Mouse (Mus musculus): ENCODE measurements around the gene Slc3a1. TPM values are rescaled to one million over a fixed set of nuclear protein-coding genes. Genes with fewer than 3 reads are reported as not detected.
A peak's percentile ranks its signal among the peaks of the same experiment; 100 is the strongest.

Gene Slc3a1
- polyA plus RNA-seq, 1 experiment from 2014 or later, result 0.34 TPM

DNA sequence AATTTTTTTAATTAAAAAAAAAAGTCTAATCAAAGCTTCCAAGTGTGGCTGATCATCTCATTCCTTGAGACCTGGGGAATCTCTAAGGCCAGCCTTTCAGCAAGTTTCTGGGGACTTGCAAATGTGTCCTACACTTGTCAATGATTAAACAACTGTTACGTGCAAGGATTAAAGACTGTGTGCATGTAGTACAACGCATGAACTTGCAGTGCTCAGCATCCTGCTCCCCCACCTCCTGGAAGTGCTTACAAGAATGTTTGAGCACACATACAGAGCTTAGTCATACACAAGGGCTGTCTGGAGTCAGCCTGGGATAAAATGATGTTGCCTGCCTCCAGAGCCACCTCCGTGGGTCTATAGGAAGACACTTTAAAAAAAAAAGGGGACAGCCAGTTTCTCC lies 929 bp upstream of the Slc3a1 start:
- Histone ChIP-seq H3K9ac (ENCODE audit: low read length) (no peak overlapping the region), H3K4me3 (ENCODE audit: low read depth, low read length) (no peak overlapping the region), H3K36me3 (ENCODE audit: control insufficient read depth, insufficient read depth, low read length) (no peaks in the 10 kb centered on the region), H3K27ac (ENCODE audit: low read depth, low read length) (no peak overlapping the region), H3K9me3 (ENCODE audit: control insufficient read depth, low read length) (no peaks in the 10 kb centered on the region), H3K27me3 (ENCODE audit: control insufficient read depth, insufficient read depth, low read length) (no peaks in the 10 kb centered on the region), H3K4me1 (ENCODE audit: control insufficient read depth, insufficient read depth, low read length) (no peaks in the 10 kb centered on the region), H3K4me2 (no peak overlapping the region)
- DNase-seq (ENCODE audit: low spot score, missing footprints) (peak; percentile 85), ATAC-seq (ENCODE audit: low FRiP score) (no peak)
- 85% methylated on average over 3 of the region's 3 CpGs for WGBS

DNA sequence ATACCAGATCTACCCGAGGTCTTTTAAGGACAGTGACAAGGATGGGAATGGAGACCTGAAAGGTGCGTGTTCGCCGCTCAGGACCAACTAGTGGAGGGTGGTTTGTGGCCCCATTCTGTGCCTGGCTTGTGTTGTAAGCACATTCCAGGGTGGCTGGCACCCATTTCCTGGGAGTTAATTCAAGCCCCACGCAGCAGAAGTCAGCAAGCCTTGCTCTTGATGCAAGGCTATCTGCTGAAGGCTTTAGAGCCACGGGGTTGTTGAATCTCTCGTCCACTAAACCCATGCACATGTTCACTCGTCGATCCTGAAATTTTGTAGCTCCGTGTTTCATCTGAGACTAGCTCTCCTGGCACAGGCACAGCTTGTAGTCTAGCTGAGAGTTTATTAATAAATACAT lies 621 bp downstream of the Slc3a1 start:
- H3K4me3 ChIP-seq (ENCODE audit: low read depth, low read length), result no peak overlapping the region
- H3K9me3 ChIP-seq (ENCODE audit: control insufficient read depth, low read length), result no peaks in the 10 kb centered on the region
- no peaks in the 10 kb centered on the region for H3K4me1 ChIP-seq (ENCODE audit: control insufficient read depth, insufficient read depth, low read length)
- H3K4me2 ChIP-seq, result no peak overlapping the region
- no peak overlapping the region for H3K9ac ChIP-seq (ENCODE audit: low read length)
- no peak overlapping the region for H3K27ac ChIP-seq (ENCODE audit: low read depth, low read length)
- no peaks in the 10 kb centered on the region for H3K27me3 ChIP-seq (ENCODE audit: control insufficient read depth, insufficient read depth, low read length)
- 95% methylated on average over 10 of the region's 10 CpGs for WGBS
- H3K36me3 ChIP-seq (ENCODE audit: control insufficient read depth, insufficient read depth, low read length), result no peaks in the 10 kb centered on the region
- DNase-seq (ENCODE audit: low spot score, missing footprints), result no peak
- ATAC-seq (ENCODE audit: low FRiP score), result no peak

DNA sequence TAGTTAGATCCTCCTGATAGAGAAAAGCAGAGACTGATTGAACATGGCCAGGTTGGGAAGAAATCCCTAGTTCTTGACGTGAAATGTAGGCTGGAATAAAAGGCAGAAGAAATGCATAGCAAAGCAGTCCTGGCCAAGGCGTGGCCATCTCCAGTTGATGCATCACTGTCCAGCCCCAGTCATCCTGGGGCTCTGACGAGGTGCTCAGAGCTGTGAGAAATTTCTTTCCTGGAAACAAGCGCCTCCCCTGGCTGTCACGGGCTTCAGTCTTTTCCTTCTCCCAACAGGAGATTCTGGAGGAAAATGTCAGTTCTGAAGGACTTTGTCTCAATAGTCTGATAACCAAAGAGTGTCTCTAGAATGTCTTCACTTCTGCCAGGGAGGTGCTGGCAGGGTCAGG lies 2.5 kb downstream of the Slc3a1 start:
- ATAC-seq (ENCODE audit: low FRiP score) (no peak), DNase-seq (ENCODE audit: low spot score, missing footprints) (no peak)
- Histone ChIP-seq H3K4me2 (no peak overlapping the region), H3K27ac (ENCODE audit: low read depth, low read length) (no peak overlapping the region), H3K27me3 (ENCODE audit: control insufficient read depth, insufficient read depth, low read length) (no peaks in the 10 kb centered on the region), H3K9ac (ENCODE audit: low read length) (no peak overlapping the region), H3K36me3 (ENCODE audit: control insufficient read depth, insufficient read depth, low read length) (no peaks in the 10 kb centered on the region), H3K4me3 (ENCODE audit: low read depth, low read length) (no peak overlapping the region), H3K4me1 (ENCODE audit: control insufficient read depth, insufficient read depth, low read length) (no peaks in the 10 kb centered on the region), H3K9me3 (ENCODE audit: control insufficient read depth, low read length) (no peaks in the 10 kb centered on the region)
- WGBS, result 85% methylated on average over 5 of the region's 5 CpGs

DNA sequence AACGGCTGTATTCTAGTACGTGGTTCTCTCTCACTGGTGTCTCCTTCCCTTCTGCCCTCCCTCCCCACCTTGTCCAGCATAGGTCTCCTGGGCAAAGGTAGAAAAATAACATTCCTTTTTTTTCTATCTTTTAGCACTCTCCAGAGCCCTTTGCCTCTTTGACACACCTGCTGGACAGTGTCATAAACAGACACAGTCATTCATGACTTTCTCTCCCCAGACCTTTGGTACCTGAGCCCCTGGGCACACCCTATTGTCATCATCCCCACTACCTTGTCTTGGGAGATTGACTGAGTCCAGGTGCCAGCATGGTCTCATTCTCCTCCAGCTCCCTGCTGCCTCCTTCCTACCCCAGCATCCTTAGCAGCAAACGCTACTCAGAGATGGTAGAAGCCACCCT lies 4.9 kb downstream of the Slc3a1 start:
- Histone ChIP-seq H3K27me3 (ENCODE audit: control insufficient read depth, insufficient read depth, low read length) (no peaks in the 10 kb centered on the region), H3K27ac (ENCODE audit: low read depth, low read length) (no peak overlapping the region), H3K4me1 (ENCODE audit: control insufficient read depth, insufficient read depth, low read length) (no peaks in the 10 kb centered on the region), H3K9me3 (ENCODE audit: control insufficient read depth, low read length) (no peaks in the 10 kb centered on the region), H3K4me3 (ENCODE audit: low read depth, low read length) (no peak overlapping the region), H3K36me3 (ENCODE audit: control insufficient read depth, insufficient read depth, low read length) (no peaks in the 10 kb centered on the region), H3K4me2 (no peak overlapping the region), H3K9ac (ENCODE audit: low read length) (no peak overlapping the region)
- 88% methylated on average over 3 of the region's 3 CpGs for WGBS
- DNase-seq (ENCODE audit: low spot score, missing footprints) (no peak), ATAC-seq (ENCODE audit: low FRiP score) (no peak)

DNA sequence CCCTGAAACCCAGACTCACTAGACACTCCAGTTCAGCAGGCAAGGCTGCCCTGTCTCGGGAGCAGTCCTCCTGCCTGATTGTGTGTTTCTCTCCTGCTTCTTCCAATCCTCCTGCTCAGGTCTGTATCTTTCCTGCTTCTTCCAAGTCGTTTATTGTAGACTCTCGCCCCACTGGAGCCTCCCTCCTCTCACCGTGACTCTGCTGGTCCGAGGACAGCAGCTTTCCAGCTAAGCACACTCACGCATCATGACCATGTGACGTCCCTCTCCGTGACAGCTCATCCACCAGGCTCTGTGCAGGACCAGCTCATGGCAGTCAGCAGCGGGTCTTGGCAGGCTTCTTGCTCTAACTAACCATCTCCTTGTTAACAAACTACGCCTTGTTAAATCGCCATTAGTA lies 5.9 kb downstream of the Slc3a1 start:
- H3K27ac ChIP-seq (ENCODE audit: low read depth, low read length), result no peak overlapping the region
- no peaks in the 10 kb centered on the region for H3K9me3 ChIP-seq (ENCODE audit: control insufficient read depth, low read length)
- ATAC-seq (ENCODE audit: low FRiP score), result no peak
- H3K9ac ChIP-seq (ENCODE audit: low read length), result no peak overlapping the region
- H3K36me3 ChIP-seq (ENCODE audit: control insufficient read depth, insufficient read depth, low read length), result no peaks in the 10 kb centered on the region
- peak; percentile 68 for DNase-seq (ENCODE audit: low spot score, missing footprints)
- no peak overlapping the region for H3K4me3 ChIP-seq (ENCODE audit: low read depth, low read length)
- 79% methylated on average over 11 of the region's 11 CpGs for WGBS
- H3K4me2 ChIP-seq, result no peak overlapping the region
- no peaks in the 10 kb centered on the region for H3K27me3 ChIP-seq (ENCODE audit: control insufficient read depth, insufficient read depth, low read length)
- no peaks in the 10 kb centered on the region for H3K4me1 ChIP-seq (ENCODE audit: control insufficient read depth, insufficient read depth, low read length)

DNA sequence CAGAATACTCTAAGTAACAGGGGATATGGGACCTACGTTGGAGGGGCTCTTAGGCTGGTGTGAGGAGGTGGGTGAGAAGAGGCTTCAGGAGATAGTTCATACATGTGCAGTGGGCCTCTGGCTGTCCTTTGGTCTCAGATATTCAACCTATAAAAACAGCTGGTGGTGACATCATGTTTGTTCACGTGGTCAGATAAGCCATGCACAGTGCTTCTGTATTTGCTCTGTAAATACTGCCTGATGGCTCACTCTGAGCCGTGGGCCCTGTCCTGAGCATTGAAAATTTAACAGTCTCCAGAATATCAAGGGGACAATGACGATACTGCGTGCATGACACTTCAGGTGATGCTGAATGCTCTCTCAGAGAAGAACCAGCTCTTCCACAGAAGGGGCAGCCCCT lies 9.7 kb downstream of the Slc3a1 start:
- H3K4me3 ChIP-seq (ENCODE audit: low read depth, low read length), result no peak overlapping the region
- no peak overlapping the region for H3K4me2 ChIP-seq
- H3K9me3 ChIP-seq (ENCODE audit: control insufficient read depth, low read length), result no peaks in the 10 kb centered on the region
- no peak overlapping the region for H3K27ac ChIP-seq (ENCODE audit: low read depth, low read length)
- peak; percentile 79 for DNase-seq (ENCODE audit: low spot score, missing footprints)
- H3K36me3 ChIP-seq (ENCODE audit: control insufficient read depth, insufficient read depth, low read length), result no peaks in the 10 kb centered on the region
- H3K9ac ChIP-seq (ENCODE audit: low read length), result no peak overlapping the region
- no peaks in the 10 kb centered on the region; the same call in 1 of the 2 replicates for H3K4me1 ChIP-seq (ENCODE audit: control insufficient read depth, insufficient read depth, low read length)
- no peaks in the 10 kb centered on the region for H3K27me3 ChIP-seq (ENCODE audit: control insufficient read depth, insufficient read depth, low read length)
- 87% methylated on average over 5 of the region's 5 CpGs for WGBS
- no peak; the same call in 1 of the 2 replicates for ATAC-seq (ENCODE audit: low FRiP score)

DNA sequence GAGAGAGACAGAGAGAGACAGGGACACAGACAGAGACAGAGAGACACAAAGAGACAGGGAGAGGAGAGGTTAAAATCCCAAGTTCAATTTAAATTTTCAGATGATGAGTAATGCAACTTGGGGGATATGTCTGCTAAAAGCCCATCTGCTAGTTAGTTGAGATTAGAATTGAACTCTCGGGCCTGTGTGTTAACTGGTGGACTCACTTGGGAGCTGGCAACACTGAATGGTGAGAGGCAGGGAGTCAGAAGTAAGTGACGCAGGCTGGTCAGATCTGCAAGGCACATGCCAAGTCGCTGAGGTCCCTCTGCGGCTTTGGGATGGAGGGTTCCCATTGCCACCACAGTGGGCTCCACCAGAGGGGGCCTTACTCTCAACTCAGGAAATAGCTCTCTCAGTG lies 10.1 kb downstream of the Slc3a1 start:
- WGBS, result 75% methylated on average over 4 of the region's 4 CpGs
- Histone ChIP-seq H3K36me3 (ENCODE audit: control insufficient read depth, insufficient read depth, low read length) (no peaks in the 10 kb centered on the region), H3K27me3 (ENCODE audit: control insufficient read depth, insufficient read depth, low read length) (no peaks in the 10 kb centered on the region), H3K9ac (ENCODE audit: low read length) (no peak overlapping the region), H3K4me1 (ENCODE audit: control insufficient read depth, insufficient read depth, low read length) (no peaks in the 10 kb centered on the region; the same call in 1 of the 2 replicates), H3K4me2 (no peak overlapping the region), H3K4me3 (ENCODE audit: low read depth, low read length) (no peak overlapping the region), H3K9me3 (ENCODE audit: control insufficient read depth, low read length) (no peaks in the 10 kb centered on the region), H3K27ac (ENCODE audit: low read depth, low read length) (no peak overlapping the region)
- ATAC-seq (ENCODE audit: low FRiP score) (no peak), DNase-seq (ENCODE audit: low spot score, missing footprints) (peak; percentile 56)

DNA sequence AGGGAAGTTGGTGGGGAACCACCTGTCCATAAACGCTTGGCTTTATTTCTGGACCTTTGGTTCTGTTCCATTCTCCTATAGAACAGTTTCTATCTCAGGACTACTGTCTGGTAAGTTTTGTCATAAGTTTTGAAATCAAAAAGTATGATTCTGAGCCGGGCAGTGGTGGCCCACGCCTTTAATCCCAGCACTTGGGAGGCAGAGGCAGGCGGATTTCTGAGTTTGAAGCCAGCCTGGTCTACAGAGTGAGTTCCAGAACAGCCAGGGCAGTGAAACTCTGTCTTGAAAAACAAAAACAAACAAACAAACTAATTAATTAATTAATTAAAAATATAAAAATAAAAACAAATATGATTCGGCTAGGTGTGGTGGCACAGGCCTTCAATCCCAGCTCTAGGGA lies 10.6 kb downstream of the Slc3a1 start:
- H3K4me1 ChIP-seq (ENCODE audit: control insufficient read depth, insufficient read depth, low read length), result no peaks in the 10 kb centered on the region; the same call in 1 of the 2 replicates
- no peak for ATAC-seq (ENCODE audit: low FRiP score)
- no peak overlapping the region for H3K4me3 ChIP-seq (ENCODE audit: low read depth, low read length)
- no peak overlapping the region for H3K9ac ChIP-seq (ENCODE audit: low read length)
- H3K27ac ChIP-seq (ENCODE audit: low read depth, low read length), result no peak overlapping the region
- DNase-seq (ENCODE audit: low spot score, missing footprints), result peak; percentile 51
- no peaks in the 10 kb centered on the region for H3K9me3 ChIP-seq (ENCODE audit: control insufficient read depth, low read length)
- no peak overlapping the region for H3K4me2 ChIP-seq
- WGBS, result 93% methylated on average over 5 of the region's 5 CpGs
- H3K27me3 ChIP-seq (ENCODE audit: control insufficient read depth, insufficient read depth, low read length), result no peaks in the 10 kb centered on the region
- no peaks in the 10 kb centered on the region for H3K36me3 ChIP-seq (ENCODE audit: control insufficient read depth, insufficient read depth, low read length)

DNA sequence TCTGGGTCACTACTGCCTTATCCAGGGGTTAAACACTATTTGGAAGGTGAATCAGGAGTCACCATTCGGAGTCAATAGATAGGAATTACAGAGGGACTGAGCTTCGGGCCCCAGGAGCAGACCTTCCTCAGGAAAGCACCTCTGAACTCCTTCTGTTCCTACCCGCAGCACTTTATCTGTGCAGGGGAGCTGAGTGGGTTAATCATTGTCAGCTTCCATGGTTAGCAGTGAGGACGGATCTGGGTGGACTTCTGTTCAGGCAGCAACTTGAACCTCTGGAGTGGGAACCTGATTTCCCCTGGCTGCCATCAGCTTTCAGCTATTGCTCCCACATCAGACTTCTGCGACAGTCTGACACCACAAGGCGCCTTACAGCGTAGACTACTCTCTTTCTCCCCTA lies 12.7 kb downstream of the Slc3a1 start:
- no peak for ATAC-seq (ENCODE audit: low FRiP score)
- 85% methylated on average over 7 of the region's 7 CpGs for WGBS

DNA sequence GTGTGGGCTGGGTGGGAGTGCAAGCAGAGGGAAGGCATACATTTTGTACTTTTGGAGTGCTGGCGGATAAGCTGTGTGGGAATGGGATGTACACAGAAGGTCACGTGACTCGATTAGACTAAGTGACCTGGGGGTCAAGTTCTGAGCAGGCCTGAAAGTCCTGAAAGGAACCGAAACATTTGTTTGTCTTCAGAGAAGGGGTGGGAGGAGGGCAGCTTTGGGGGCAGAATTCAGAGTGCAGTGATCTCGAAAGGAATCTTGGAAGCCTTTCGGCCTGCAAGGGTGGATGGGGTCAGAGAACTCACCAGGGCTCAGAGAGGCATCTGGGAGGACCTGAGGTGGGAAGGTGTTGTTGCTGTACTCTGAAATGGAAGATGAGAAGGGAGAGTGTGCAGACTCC lies 14.2 kb downstream of the Slc3a1 start:
- H3K9me3 ChIP-seq (ENCODE audit: control insufficient read depth, low read length), result no peaks in the 10 kb centered on the region
- H3K27me3 ChIP-seq (ENCODE audit: control insufficient read depth, insufficient read depth, low read length), result no peaks in the 10 kb centered on the region
- ATAC-seq (ENCODE audit: low FRiP score), result no peak
- 46% methylated on average over 6 of the region's 6 CpGs for WGBS
- no peaks in the 10 kb centered on the region; the same call in 1 of the 2 replicates for H3K4me1 ChIP-seq (ENCODE audit: control insufficient read depth, insufficient read depth, low read length)
- H3K9ac ChIP-seq (ENCODE audit: low read length), result no peak overlapping the region
- H3K4me3 ChIP-seq (ENCODE audit: low read depth, low read length), result no peak overlapping the region
- no peaks in the 10 kb centered on the region for H3K36me3 ChIP-seq (ENCODE audit: control insufficient read depth, insufficient read depth, low read length)
- no peak overlapping the region for H3K4me2 ChIP-seq
- H3K27ac ChIP-seq (ENCODE audit: low read depth, low read length), result no peak overlapping the region
- DNase-seq (ENCODE audit: low spot score, missing footprints), result no peak

More for the DNA sequence above, 12.7 kb downstream of the Slc3a1 start:
- Histone ChIP-seq H3K9ac (ENCODE audit: low read length) (no peak overlapping the region), H3K36me3 (ENCODE audit: control insufficient read depth, insufficient read depth, low read length) (no peaks in the 10 kb centered on the region), H3K4me2 (no peak overlapping the region), H3K27me3 (ENCODE audit: control insufficient read depth, insufficient read depth, low read length) (no peaks in the 10 kb centered on the region), H3K4me1 (ENCODE audit: control insufficient read depth, insufficient read depth, low read length) (no peaks in the 10 kb centered on the region; the same call in 1 of the 2 replicates), H3K4me3 (ENCODE audit: low read depth, low read length) (no peak overlapping the region), H3K9me3 (ENCODE audit: control insufficient read depth, low read length) (no peaks in the 10 kb centered on the region), H3K27ac (ENCODE audit: low read depth, low read length) (no peak overlapping the region)
- peak; percentile 2 for DNase-seq (ENCODE audit: low spot score, missing footprints)

All from midbrain, embryonic 11.5 days (tissue).